Mouse (Mus musculus) skeletal muscle tissue, adult 2 months (tissue): Measurements from ENCODE around the gene Npepps.
"Not testable (repeated sequence)": the region's sequence is repeated elsewhere in the genome, so short reads cannot be mapped to it uniquely, and the experiment has no call there.

Experiments
- DNase-seq: peaks from one replicate; pipeline ENCODE4 v3.0.0-alpha.2; 2012; ENCODE audit warnings: low read depth, low spot score

The Npepps gene

DNA sequence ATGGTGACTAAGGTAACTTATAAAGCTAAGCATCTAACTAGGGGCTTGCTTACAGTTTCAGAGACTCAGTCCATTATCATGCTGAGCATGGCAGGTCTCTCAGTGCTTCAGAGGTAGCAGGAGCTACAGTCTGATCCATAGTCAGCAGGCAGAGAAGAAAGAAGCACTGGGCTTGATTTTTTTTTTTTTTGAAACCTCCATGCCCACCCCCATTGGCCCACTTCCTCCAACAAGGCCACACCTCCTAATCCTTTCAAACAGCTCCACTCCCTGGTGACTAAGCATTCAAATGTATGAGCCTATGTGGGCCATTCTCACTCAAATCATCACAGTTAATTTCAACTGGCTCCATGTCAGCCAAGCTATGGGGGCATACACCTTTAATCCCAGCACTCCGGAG is 12.3 kb upstream of the Npepps start:
- no peak for DNase-seq

DNA sequence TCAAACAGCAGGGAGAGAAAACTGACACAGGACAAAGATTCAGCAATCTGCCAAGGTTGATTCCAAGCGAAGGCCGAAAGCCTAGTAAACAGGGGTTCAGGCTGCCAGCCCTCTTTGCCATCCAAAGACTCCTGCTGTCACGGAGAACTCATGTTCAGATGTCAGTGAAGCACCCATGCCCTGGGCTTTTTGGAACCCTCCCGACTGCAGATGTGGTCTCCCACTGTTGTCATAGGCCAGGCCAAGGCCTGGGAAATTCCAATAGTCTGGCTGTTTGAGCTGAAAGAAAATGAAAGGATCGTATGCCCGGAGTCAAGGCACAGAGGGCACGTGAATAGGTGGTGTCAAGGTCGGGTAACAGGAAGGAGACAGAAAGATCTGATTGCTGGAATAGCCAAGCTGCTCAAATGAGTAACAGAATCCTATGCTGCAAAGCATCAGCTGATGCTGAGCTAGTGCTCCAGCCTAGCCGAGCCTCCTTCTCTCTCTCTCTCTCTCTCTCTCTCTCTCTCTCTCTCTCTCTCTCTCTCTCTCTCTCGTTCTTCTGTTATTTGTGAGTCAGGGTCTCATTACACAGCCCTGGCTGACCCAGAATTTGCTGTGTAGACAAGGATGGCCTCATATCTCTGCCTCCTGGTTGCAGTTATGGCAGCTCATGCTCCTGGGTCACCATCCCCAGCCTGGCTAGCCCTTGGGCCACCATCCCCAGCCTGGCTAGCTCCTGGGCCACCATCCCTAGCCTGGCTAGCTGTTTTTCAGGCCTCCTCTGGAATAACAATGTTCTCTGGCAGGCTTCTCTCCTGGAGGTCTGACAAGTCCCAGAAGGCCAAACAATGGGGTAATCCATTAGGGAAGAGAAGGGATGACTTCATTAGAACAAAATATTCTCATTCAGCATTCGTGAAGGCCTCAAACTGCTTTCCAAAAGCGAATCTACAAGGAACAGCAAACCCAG is 9.1 kb upstream of the Npepps start:
- peak; percentile 69 for DNase-seq

DNA sequence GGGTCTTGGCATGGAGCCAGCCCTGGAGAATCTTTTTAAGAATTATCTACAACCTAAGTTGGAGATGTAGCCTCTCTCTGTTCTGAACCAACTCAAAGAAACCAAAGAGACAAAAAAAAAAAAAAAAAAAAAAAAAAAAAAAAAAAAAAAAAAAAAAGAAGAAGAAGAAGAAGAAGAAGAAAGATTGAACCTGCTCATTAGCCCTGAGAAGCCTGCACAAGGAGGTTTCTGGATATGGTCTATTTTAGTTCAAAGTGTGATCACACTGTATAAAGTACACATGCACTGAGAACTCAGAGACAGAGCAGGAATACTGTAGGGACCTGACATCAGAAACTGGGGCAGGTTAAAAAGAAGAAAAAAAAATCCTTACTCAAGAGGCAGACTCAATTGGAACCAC is 7.2 kb upstream of the Npepps start:
- no peak for DNase-seq

DNA sequence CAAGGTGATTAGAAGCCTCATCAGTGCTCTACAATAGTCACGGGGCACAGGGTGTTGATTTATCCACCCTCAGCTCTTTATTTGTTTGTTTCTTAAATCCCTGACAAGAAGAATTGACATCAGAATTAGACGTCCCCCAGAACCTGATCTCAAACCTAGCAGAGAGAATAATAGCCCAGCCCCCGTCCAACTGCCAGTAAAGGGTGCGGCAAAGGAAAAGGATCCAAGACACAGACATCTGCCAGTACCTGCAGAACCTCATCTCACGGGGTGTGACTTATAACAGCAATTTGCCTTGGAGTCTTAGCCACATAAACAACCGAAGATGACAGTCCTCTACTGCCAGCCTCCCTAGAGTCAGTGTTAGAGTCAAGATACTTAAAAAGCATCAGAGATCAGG is 6.5 kb upstream of the Npepps start:
- DNase-seq: no peak

DNA sequence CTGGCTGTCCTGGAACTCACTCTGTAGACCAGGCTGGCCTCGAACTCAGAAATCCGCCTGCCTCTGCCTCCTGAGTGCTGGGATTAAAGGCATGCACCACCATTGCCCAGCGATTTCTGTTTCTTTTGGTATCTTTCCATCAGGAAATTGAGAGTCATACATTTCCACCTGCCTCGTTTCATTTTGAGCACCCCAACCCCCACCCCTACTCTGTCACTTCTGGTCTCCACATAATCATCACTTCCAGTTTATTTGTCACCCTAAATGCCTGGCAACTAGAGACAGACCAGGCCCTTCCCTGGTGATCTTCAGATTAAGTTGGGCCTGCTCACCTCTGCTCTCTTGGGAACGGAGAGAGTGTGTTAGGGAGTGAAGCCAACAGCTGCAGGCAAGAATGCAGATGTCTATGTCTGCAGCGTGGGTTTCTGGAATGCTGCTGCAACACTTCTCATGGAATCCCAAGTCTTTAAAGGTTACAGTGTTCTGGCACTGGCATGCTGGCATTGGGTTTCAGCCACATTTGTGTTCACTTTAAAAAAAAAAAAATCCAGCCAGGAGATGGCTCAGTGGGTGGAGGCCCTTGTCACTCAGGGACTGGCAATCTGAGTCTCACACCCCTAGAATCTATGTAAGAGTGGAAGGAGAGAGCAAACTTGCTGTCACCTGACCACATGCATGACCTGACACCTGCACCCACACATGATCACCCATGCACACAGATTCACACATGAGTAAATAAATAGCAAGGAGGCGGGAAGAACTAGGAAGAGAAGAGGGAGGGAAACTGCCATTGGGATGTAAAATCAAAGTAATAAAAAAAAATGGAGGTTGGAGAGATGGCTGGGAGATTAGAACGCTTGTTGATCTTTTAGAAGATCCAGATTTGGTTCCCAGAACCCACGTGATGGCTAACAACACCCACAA is 5.7 kb upstream of the Npepps start:
- DNase-seq: no peak

DNA sequence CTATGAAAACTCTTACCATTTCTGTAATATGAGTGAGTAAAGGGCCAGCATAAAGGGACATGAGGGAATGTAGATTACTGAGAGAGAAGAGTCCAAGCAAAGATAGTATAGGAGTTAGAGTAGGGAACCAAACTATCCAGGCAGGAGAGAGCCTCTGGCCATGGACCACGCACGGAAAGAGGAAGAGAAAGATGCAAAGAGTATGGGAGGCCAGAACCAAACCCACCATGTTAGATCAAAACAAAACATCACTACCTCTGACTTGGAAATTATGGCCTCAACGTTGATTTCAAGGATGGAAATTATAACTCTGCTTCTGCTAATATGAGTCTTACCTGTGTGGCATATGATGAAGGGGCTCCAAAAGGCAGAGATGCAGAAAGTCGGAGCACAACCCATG is 4.4 kb upstream of the Npepps start:
- no peak for DNase-seq

DNA sequence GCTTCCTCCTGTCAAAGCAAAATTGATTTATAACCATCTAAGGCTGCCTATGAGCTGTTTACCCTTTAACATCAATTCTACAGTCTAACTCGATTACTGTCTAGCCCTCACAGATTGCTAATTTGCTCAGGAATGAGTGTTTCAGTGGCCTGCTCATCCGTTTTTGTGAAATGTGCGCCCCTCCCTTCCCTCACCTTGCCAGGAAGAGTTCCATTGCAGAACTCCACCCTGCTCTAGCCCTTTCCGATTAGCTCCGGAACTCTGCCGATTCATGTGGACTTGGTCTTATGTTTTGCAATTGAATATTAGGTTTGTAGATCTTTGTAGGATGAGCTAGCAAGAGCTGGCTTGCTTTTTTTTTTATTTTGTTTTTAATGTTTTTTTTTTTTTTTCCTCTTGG is 1.7 kb upstream of the Npepps start:
- DNase-seq: no peak

DNA sequence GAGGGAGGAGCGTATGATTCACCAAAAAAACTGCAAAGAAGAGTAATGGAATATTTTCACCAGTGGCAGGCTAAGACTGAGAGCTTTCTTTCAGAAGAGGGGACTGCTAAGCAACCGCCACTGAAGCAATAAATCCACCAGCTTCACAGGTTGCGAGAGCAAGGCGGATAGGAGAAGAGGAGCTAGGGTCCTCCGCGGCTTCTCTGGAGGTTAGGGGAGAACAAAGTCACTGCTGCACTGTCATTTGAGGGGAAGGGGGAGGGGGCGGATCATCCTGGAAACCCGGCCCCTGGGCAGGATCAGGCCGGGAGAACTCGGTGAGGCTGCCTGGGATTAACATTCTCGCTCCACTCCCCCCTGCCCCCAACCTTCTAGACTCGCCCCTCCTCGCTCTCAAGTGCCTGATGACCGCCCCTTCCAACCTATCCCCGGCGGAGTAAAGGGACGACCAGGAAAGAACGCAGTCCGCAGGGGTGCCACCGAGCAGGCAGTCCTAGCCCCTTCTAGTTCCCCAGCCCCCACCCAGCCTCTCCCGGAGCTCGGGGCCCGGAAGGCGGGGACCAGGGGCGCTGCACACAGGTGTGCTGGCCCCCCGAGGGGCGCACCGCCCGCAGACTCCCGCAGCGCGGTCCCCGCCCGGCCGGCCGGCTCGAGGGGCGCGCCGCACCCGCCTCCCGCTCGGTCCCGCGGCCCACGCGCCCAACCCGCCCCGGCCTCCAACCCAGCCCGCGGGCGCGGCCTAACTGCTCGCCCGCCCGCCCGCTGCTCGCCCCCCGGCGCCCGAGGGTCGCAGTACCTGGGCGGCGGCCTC is 828 bp downstream of the Npepps start:
- DNase-seq: no peak

DNA sequence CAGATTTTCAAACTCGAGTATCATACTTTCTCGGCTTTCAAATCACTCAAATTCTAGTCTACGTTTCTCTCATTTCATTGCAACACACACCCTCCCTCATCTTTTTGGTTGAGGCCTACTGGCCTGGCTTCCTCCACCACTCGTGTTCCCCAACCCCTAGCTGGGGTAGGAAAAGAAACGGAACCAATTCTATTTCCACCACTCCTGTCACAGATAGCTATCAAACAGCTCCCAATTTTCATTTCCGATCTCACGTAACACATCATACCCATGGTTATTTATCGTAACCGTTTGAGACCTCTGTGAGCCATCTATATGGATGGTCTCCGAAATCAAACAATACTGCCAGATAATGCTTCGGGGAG is 1.4 kb downstream of the Npepps start:
- no peak for DNase-seq

DNA sequence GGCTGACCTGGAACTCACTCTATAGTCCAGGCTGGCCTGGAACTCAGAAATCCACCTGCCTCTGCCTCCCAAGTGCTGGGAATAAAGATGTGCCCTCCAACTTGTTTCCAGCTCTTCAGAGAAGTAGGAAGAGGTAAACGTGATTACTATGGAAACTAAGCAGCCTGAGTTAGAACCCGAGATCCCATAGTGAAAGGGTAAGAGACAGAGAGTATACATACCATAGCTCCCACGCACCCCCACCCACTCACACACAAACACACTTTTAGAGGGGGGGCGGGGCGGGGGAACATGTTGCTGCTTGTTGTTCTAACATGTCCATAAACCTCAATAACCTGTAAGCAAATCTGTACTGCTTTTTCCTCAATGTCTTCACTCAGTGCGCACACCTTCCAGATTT is 2.0 kb downstream of the Npepps start:
- no peak for DNase-seq

DNA sequence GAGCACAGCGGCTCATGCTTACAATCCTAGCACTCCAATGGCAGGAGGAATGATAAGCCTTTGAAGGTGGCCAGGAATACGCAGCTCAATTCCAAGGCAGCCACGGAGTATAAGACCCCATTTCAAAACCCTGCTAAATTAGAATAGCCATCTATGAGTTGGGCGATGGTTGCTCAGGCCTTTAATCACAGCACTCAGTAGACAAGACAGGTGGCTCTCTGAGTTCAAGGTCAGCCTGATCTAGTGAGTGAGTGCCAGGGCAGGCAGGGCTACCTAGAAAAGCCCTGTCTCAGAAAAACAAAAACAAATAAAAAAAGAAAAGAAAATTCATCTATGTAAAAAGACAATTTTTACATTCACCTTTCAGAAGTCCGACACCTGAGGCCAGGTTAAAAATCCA is 3.3 kb downstream of the Npepps start:
- DNase-seq: no peak

DNA sequence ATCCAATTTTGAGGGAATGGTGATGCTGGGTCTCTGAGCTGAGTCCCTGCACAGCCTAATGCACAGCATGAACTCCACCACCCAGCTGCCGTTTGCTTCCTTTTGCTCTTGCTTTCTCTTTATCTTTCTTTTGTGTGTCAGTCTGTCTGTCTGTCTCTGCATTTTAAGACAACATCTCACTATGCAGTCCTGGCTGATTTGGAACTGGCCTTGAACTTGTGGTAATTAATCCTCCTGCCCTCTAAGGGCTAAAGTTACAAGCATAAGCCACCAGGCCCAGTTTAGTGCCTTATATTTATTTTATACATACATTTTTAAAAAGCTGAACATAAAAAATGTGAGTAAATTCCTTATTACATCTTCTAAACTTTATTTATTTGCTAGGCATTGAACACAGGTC is 4.4 kb downstream of the Npepps start:
- DNase-seq: no peak

DNA sequence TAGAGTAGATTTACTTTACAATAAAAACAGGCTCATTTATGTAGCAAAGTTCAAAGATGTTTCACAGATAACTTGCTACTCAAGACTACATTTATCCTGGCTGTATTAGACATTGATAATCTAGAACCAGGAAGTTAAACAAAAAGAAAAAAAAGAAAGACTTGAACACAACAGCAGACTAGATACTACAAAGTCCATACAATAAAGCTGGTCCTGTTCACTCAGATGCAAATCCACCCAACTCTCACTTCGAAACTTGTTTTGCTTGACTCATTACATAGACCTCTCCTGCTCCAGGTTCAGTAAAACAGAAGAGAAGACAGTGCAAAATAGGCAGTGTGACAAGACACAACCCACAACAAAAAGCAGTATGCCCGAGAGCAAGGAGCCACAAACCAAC is 5.1 kb downstream of the Npepps start:
- DNase-seq: no peak

DNA sequence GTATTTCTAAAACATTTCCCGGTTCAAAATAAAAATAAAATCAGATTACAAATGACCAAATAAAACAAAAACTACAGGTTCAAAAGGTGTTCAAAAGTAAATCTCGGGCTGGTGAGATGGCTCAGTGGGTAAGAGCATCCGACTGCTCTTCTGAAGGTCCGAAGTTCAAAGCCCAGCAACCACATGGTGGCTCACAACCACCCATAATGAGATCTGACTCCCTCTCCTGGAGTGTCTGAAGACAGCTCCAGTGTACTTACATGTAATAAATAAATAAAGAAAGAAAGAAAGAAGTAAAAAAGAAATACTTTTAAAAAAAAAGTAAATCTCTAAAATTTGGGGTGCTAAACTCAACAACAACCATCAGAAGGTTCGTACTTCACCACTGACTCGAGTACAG is 5.5 kb downstream of the Npepps start:
- DNase-seq: not testable (repeated sequence)

DNA sequence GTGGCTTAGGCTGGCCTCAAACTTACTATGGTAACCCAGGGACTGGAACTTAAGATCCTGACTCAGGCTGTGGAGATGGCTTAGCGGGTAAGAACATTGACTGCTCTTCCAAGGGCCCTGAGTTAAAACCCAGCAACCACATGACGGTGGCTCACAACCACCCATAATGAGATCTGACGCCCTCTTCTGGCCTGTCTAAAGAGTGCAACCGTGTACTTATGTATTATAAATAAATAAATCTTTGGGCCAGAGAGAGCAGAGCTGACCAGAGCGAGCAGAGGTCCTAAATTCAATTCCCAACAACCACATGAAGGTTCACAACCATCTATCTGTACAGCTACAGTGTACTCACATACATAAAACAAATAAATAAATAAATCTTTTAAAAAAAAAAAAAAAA is 6.8 kb downstream of the Npepps start:
- DNase-seq: no peak

DNA sequence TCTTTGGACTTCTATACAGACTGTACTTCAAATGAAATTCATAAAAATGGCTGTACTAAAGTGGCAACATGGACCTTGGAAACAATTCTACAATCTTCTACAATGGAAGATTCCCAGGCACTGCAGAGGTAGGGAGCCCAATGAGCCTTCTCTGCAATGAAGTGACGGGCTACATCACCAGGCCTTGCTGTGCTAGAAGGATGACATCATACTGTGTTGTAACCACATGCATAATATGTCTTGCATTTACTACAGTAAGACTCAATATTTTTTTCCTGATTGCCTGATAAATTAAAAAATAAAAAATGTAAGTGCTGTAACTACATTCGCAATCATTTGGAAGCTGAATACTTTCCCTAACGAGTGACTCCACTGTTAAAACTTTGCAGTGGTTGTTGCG is 7.6 kb downstream of the Npepps start:
- DNase-seq: no peak

DNA sequence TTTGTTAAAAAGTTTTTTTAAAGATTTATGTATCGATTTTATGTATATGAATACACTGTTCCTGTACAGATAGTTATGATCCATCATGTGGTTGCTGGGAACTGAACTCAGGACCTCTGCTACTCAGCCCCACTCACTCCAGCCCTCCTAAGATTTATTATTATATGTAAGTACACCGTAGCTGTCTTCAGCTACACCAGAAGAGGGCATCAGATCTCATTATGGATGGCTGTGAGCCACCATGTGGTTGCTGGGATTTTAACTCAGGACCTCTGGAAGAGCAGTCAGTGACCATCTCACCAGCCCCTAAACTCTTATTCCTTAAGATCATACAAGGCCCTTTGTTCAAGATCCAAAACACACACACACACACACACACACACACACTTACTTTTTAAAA is 10.4 kb downstream of the Npepps start:
- DNase-seq: not testable (repeated sequence)

DNA sequence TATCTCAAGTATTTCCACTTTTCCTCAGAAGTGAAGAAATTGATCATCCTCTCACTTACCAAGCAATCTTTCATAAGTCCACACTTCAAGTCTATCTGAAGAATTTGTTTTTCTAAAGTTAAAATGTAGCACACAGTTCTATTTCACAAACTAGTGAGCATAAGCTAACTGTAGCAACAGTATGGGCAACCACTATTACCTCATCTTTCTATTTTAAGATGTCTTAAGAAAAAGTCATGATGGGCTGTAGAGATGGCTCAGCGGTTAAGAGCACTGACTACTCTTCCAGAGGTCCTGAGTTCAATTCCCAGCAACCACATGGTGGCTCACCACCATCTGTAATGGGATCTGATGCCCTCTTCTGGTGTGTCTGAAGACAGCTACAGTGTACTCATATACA is 13.9 kb downstream of the Npepps start:
- DNase-seq: not testable (repeated sequence)

DNA sequence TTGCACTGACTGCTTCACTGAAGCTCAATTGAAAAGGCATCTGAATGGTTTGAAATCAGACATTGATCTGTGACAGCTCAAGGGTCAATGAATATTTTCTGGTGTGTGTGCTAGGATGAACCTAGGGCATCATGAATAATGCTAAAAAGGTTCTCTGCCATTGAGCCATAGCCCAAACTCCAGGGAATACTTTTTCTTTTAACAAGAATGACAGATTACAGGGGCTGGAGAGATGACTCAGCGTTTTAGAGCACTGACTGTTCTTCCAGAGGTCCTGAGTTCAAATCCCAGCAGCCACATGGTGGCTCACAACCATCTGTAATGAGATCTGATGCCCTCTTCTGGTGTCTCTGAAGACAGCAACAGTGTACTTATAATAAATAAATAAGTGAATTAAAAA is 30.8 kb downstream of the Npepps start:
- not testable (repeated sequence) for DNase-seq

DNA sequence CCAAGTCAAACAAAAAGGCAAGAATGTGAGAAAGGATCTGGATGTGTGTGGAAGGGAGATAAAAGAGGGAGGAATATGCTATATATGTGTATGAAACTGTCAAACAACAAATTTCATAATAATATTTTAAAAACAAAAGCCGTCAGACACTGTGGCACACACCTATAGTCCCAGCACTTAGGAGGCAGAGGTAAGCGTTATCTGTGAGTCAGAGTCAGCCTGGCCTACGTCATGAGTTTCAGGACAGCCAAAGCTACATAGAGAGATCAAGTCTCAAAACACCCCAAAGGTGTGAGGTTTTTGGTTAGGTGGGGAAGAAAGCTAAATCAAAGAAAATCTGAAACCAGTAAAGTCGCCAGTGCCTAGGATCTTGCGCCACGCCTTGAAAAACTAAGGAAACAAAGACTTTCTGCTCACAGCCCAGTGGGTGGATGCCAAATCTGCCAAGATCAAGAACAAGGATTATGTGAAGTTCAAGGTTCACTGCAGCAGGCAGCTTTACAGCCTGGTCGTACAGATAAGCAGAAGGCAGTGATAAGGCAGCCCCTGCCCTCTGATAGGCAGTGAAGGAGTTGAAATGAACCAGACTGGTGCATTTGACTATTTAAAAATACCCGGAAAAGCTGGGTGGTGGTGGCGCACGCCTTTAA is 33.8 kb downstream of the Npepps start:
- no peak for DNase-seq

DNA sequence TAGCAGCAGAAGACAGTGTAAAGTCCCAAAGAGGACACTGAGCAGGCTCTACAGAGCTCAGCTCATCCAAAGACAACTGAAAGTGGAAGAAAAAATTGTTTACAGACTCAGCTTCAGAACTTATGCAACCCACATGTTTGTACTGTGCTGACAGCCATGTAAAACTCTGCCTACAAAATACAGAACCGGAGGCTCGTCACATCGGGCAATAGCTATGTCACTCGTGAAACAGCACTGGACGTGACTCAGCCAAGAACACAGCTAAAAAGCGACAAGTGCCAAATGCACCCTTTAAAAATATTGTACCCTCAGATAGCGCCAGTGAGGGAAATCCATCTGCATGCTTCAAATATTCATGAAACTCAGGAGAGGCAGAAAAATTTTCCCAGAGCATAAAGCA is 39.1 kb downstream of the Npepps start:
- DNase-seq: no peak
